Mouse (Mus musculus) cerebellum, adult 8-10 months (tissue): ENCODE measurements around the gene Lhpp.

Experiments
- DNase-seq: peaks from one replicate; pipeline ENCODE4 v3.0.0; 2022

Lhpp gene

GRCm38 (mm10) chr7:132610468-132611318, at the start of gene Lhpp:
Gene Lhpp, plus strand, starts transcription at chr7:132610638.
- DNase-seq: peak; percentile 46

DNA sequence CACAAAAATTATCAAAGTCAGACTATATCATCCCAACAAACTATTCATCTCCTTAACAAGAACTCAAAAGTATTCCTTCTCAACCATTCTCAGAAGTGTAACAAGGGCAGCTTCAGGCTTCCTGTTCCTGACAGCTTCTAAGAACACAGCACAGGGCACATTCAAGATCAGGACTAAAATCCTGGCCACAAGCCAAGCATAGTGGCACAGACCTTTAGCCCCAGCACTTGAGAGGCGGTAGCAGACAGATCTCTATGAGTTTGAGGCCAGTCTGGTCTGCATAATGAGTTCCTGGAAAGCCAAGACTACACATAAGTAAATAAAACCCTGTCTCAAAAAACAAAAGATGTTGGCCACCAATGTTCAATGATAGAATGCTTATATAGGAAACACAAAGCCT, 44.6 kb upstream of the Lhpp start:
- no peak for DNase-seq

DNA sequence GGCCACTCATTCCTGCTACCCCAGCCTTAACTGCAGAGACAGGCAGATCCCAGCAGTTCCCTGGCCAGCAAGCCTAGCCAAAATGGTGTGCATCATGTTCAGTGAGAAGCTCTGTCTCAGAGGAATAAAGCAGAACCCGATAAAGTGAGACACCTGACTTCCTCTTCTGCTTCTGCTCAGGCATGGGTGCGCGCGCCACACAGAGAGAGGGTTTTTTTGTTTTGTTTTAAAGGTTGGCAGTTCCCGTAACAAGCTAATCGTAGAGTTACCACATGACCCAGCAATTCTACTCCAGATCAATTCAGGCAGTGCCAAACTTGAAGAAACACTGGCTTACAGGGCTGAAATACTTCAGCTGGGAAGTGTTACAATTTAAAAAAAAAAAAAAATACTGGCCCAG, 41.6 kb upstream of the Lhpp start:
- no peak for DNase-seq

- DNase-seq: no peak
Observed at GRCm38 (mm10) chr7:132570071-132570470, 40.4 kb upstream of the Lhpp start.

- no peak for DNase-seq
Observed at GRCm38 (mm10) chr7:132571481-132571880, 39.0 kb upstream of the Lhpp start.

DNA sequence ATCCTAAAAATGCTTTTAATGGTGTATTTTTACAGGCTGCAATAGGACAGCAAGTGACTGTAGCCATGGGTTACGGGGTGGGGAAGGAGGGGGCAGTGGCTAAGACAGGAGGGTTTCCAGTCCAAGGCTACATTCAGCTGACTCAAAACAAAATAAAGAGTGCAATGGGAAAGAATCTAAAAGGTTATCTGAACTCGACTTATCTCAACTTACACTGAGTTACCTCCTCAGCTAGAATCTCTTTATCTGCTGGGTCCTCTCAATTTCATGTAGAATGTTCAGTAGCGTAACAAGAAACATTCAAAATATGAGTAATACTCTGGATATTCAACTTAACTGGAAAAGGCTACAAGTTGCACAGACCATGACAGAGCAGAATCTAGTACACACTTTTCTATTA, 37.7 kb upstream of the Lhpp start:
- no peak for DNase-seq

DNA sequence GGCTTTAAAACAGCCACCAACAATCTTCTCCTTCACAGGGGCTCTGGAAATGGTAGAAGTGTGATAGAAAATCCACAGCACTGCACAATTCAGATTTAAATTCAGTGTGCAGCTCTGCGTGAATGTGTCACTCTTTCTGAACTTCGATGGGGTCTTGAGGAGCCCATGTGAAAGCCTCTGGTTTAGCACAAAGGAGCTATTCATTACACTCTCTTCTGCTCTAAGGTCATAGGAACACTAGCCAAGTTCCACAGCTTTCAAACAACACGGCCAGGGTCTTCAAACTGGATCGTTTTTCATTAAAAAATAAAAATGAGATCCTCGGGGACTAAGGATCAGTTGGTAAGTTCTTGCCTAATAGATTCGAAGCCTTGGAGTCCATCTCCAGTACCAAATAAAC, 37.2 kb upstream of the Lhpp start:
- no peak for DNase-seq

GRCm38 (mm10) chr7:132574646-132575045, 35.8 kb upstream of the Lhpp start:
- no peak for DNase-seq

DNA sequence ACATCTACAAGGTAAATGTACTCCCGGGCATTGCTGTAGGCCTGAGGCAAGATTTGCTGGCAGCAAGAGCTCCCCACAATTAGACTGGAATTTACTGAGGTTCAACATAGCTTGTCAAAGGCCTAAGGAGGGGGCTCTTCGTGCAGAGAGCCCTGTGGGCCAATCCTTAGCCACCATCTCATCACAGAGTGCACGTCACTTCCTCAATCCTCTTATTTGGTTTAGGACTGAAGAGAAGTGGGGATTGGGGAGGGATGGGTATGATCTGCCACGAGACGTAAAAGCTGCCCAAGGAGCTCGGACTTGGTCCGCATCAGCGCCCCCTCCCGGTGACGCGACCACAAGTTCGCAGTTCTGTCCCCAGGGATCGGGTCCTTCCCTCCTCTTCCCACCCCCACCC, 34.8 kb upstream of the Lhpp start:
- peak; percentile 75 for DNase-seq

- DNase-seq: peak; percentile 92
Observed at GRCm38 (mm10) chr7:132576116-132576650, 34.3 kb upstream of the Lhpp start, which contains the start of gene Oat. Gene Oat, minus strand, starts transcription at chr7:132576398.

GRCm38 (mm10) chr7:132576891-132577290, 33.5 kb upstream of the Lhpp start:
- no peak for DNase-seq

DNA sequence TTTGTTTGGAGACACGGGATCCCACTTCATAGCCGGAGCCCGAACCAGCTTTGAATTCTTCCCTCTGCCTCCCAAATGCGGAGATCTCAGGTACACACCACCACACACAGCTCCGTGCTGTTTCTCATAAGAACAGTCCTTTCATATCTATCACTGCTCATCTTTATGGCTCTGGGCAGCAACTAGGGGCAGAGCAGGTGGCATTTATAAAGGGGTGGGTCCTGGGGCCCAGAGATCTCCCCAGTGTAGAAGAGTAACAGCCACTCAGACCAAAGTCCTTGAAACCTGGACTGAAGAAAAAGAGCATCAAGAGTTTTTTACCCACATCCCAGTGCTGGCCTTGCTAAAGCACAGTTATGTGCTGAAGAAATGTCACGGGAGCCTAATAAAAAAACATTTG, 29.9 kb upstream of the Lhpp start:
- no peak for DNase-seq

GRCm38 (mm10) chr7:132581441-132581840, 29.0 kb upstream of the Lhpp start:
- no peak for DNase-seq

DNA sequence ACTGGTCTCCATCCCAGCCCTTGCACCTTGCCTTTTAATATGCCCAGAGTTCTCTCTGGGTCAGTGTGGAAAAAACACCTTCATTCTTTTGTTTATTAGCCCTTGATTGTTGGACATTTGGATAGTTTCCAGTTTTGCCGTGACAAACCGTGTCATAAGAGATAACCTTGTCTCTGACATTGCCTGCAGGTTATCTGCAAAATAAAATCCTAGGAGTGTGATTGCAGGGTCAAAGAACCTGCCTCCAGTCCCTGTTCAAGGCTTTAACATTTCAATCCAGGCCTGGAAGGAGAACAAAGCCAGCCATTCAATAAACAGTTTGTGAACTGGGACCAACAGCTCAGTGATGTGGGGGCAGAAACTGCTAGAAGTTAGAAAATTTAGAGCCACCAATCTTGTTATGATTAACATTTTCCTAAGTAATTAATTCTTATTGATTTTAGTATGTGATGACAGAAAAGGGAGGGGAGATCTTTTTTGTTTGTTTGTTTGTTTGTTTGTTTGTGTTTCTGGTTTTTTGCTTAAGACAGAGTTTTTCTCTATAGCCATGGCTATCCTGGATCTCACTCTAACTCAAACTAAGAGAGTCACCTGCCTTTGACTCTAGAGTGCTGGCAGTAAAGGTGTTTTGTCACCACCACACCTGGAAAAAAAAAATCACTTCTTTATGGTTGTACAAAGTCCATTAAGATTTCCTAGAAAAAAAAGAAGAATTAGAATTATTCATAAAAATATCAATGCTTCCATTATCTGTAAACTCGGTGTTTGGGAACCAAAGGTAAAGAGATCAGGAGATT, 24.5 kb upstream of the Lhpp start:
- DNase-seq: no peak

DNA sequence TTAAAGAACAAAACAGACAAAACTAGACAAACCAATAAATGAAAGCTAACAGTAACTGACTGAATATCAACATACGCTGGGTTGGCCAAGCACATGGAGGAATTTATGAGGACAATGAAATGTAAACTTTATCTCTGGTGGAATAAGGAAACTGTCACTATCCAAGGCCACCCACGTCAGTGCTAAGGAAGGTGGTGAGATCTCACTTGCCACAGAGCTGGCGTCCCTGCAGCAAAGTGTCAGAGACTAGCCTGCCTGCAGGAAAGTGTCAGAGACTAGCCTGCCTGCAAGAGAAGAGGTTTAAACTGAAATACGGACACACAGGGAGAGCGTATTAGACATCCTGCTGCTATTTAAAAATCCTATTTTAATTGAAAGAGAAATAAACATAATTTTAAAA, 23.3 kb upstream of the Lhpp start:
- no peak for DNase-seq

- DNase-seq: no peak
Observed at GRCm38 (mm10) chr7:132589610-132590009, 20.8 kb upstream of the Lhpp start.

- no peak for DNase-seq
Observed at GRCm38 (mm10) chr7:132593762-132594161, 16.7 kb upstream of the Lhpp start.

- no peak for DNase-seq
Observed at GRCm38 (mm10) chr7:132594325-132594724, 16.1 kb upstream of the Lhpp start.

- DNase-seq: no peak
Observed at GRCm38 (mm10) chr7:132595787-132596186, 14.7 kb upstream of the Lhpp start.

GRCm38 (mm10) chr7:132596557-132597250, 13.7 kb upstream of the Lhpp start:
- no peak for DNase-seq

GRCm38 (mm10) chr7:132597251-132598041, 13.0 kb upstream of the Lhpp start:
- DNase-seq: no peak
